Mouse (Mus musculus): ENCODE data around the gene Rngtt.
A peak's percentile ranks its signal among the peaks of the same experiment; 100 is the strongest.

Rngtt gene

DNA sequence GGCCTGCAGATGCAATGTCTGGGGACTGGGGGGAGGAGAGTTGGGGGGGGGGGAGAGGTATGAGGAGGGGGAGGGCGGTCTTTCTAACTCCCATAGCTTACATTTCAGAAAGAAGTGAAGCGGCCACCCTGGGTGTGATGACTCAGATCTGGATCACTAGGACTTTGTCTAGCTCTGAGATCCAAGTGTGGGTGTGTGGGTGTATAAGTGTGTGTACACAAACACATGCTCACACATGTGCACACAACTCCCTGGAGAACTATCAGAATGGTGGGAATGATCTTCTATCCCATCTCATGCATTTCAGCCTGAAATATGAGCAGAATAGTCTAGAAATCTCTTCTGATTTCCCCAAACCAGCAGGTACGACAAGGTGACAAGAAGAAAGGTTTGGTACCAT lies 213.7 kb downstream of the Rngtt start:
- no peak for DNase-seq

DNA sequence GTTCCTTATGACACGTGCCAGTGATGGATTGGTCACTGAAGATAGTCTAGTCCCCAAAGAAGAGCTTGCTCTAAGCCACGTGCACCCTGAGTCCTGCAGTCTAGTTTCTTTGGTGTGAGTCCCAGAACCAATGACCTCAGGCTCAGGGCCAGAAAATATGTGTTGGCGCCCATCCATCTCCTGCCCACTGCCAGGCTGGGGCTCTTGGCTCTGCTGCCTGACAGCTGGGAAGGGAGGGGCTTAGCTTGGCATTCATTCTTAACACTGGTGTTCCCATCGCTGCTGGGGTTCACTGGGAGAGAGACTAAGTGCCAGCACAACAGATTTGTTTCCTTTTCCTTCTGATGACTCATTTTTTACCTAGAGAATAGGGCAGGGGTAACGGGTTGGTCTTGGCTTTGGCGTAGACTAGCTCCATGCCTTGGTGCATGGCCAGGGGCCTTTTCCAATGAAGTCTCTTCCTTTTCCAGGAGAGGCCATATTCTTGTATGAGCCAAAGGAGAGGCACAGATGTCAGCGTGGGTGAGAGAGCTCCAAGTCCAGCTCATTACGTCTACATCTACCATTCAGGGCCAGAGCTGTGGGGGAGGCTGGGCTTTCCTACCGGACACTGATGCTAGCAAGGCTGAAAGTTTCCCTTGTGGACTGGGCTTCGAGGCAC lies 214.5 kb downstream of the Rngtt start:
- peak; percentile 96 to 98 for DNase-seq

DNA sequence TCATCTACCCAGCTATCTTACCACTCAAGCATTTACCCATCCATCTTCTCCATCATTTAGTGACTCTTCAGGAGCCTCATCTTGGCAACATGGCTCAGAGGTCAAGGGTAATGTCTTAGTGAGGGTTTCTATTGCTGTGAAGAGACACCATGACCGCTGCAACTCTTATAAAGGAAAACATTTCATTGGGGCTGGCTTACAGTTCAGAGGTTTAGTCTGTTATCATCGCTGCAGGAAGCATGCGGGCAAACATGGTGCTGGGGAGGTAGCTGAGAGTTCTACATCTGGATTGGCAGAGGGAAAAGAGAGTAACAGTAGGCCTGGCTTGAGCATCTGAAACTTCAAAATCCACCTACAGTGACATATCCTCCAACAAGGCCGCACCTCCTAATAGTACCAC lies 215.2 kb downstream of the Rngtt start:
- DNase-seq: peak; percentile 6 to 31

DNA sequence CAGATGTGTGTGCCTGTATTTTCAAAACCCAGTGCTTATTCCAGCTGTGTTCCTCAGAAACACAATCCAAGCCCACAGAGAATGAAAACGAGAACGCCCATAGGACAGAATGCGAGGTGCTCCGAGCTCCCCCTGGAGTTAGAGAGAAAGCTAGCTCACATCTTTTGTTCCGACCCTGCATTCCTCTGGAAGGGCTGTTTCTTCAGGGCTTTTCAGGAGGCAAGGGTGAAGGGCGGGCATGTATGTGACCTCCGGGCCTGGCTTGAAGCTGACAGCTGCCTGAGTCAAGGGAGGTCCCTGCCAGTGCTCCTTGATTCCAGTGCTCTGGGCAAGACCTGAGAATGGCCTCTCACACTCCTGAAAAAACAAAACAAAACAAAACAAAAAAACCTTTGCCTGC lies 216.0 kb downstream of the Rngtt start:
- DNase-seq: peak in 1 of 2 experiments; percentile 27

DNA sequence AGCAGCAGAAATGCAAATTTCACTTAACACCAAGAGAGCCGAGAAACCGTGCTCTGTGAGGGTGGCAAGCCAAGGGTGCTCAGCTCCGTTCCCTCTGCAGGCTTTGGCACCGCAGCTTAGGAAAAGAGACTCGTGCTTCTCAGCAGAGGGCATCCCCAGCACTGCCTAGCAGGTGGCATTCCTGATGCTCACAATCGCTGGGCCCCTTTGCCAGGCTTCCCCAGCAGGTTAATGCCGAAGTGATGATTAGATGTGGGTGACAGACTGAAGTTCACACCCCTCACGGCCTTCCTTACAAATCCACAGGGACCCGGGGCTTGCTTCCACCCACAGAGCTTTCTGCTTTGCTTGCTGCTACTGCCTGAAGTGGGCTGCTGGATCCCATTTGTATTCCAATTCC lies 216.6 kb downstream of the Rngtt start:
- DNase-seq: peak; percentile 42 to 54

DNA sequence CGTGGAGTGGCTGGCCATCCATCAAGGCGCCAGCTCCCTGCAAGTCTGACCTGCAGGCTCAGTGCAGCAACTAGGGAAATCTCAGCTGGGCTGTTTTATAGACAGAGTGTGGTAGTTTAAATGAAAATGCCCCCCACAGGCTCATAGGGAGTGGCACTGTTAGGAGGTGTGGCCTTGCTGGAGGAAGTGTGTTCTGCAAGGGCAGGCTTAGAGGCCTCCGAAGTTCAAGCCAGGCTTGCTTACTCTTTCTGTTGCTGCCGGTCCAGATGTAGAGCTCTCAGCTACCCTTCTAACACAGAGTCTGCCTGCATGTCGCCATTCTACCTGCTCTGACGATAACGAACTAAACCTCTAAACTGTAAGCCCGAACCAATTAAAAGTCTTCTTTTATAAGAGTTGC lies 222.5 kb downstream of the Rngtt start:
- no peak for DNase-seq

DNA sequence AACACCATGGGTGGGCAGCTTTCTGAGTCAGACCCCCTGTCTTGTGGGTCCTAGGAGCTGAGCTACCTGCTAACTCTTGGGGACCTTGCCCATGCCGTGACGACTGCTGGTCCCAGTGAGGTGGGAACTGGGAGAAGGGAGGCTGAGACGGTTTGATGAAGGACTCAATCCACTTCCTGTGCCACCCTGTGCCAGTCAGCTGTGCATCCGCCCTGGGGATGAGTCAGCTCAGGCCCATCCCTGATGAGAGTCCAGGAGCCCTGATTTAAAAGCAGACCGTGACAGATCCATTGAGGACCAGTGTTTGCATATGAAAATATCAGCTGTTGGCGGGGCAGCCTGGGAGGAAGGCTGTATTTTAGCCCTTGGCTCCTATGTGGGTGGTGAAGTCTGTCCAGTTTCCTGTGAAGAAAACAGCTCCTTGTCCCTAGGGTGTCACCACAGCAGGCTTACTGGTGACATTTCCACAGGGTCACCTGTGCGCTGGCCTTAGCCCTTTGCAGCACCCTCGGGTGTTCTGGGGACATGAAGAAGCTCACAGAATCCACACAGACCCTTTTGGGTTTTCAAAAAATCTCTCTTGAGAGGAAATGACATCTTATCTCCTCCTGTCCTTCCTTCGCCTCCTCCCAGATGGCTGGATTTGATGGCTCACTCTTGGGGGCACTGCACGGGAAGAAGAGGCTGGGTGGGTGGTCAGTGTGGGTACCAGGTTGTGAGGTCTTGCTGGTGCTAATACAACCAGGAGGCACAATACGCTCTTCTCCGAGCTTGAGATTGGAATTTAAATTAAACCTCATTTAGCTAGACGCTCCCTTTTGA lies 234.9 kb downstream of the Rngtt start:
- no peak for DNase-seq

DNA sequence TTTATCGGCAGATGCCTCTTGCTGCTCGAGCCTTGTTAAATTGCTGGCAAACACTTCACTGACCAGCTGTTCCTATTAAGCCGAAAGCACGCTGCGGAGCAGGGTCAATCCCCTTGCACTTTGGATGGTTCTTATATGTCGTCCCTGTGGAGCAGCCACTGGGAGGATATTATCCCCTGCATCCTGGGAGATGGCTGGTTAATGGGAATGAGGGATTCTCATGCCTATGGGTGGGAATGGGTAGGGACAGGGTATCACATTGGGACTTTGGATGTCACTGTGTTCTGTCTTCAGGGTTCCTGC lies 235.4 kb downstream of the Rngtt start:
- DNase-seq: no peak

DNA sequence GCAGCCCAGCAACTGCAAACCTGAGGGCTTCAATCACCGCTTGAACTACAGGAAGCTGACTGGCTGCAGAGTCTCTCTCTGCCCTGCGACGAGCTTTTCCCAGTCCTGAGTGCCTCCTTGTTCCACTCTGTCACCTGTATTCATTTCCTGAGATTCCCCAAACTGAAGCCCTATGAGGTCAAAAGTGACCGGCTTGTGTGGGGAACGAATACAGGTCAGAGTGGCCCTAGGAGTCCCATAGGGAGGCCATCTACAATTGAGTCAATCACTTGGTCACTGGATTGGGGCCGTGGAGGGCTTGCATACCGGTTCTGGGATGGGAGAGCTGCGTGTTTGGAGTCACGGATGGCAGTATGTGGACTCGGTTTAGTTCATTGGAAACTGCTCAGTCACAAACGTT lies 236.2 kb downstream of the Rngtt start:
- no peak for DNase-seq

DNA sequence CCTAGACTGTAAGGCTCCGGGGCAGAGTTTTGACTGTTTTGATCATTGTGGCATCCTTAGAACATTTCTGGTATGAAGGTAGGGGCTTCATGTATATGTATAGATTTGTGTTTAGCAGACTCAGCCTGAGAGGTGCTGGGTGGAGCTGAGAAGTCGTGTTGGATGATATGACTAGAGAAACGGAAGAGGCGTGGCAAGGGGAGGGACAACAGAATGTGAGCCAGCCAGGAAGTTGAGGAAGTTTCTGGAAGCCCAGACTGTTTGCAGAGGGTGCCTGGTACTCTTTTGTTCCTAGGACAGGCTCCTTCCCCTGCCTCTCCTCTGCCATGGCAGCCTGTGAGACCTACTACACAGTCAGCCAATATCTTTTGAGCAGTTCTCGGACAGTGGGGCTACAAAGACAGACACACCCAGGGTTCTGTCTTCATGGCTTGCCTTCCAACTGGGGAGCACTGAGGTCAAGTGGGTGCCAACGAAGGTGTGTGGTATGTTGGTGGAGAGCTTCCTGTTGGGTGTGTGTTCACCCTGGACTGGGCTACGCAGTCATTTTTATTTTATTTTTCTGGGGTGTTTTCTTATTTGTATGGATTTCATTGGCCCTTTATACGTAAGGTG lies 237.3 kb downstream of the Rngtt start:
- no peak for DNase-seq

DNA sequence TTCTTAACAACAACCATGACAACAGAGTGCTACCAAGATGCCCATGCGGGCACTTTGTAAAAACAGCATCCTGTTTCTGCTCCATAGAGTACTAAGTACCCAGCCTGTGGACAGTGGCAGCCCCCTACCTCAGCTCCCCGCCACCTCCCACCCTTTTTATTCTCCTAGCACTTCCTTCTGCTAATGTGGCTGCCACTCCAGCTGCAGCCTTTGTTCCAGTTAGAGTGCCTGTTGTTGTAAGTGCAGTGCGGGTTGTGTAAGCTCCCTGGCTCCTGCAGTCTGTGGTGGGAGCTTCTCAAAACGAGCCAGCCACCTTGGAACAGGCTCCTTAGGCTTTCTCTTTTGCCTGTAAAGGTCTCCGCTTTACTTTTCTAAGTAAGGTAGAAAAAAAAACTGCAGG lies 239.5 kb downstream of the Rngtt start:
- no peak for DNase-seq

Measured in cerebellum, postnatal 25 days (tissue).